Mouse (Mus musculus) thymus, adult 2 months (tissue): Measurements from ENCODE around the gene Gga1.

Experiments used
- CTCF ChIP-seq: fragments of 200-500 bp; IDR thresholded peaks from 2 replicates; pipeline ENCODE4 v1.5.1; 2012; ENCODE audit warnings: mild to moderate bottlenecking, control low read depth, low read length, moderate library complexity, borderline replicate concordance; ENCODE audit not compliant: control insufficient read depth, poor library complexity, insufficient read depth; ENCODE audit errors: extremely low read depth
- POLR2A ChIP-seq: fragments of 200-500 bp; IDR thresholded peaks from 2 replicates; pipeline ENCODE4 v1.6.1; 2012; ENCODE audit warnings: mild to moderate bottlenecking, low read length, control low read depth, moderate library complexity; ENCODE audit not compliant: control insufficient read depth, poor library complexity, insufficient read depth; ENCODE audit errors: extremely low read depth

- TF ChIP-seq CTCF (no peak), POLR2A (no peak)
Measured at GRCm38 (mm10) chr15:78899409-78899739, 22.4 kb downstream of the Gga1 start, which contains the start of gene Gm49510.
